Mouse (Mus musculus) activated CD4-positive, CD25-positive, alpha-beta regulatory T cell, adult 9 weeks (primary cell): Measurements from ENCODE around the gene Bad. TPM values are rescaled to one million over a fixed set of nuclear protein-coding genes. Genes with fewer than 3 reads are reported as not detected.

Experiments used
- polyA plus RNA-seq: library from polyadenylated mRNA; unstranded; fragments of 100-300 nt; shearing (Covaris generic); gene quantifications from one replicate; pipeline ENCODE4 v1.2.1, GENCODE M21; 2017

Gene Bad
- polyA plus RNA-seq, 1 experiment from 2014 or later = 43.0 TPM

Other genes starting within 250 kb of the Bad start
- gene Rps6ka4, start 101.2 kb upstream of the Bad start, polyA plus RNA-seq = 46.0 TPM
- 64.6 TPM for gene Ccdc88b, start 83.7 kb upstream of the Bad start, polyA plus RNA-seq
- 174 TPM for gene Trmt112, start 32.2 kb upstream of the Bad start, polyA plus RNA-seq
- gene Prdx5, start 31.8 kb upstream of the Bad start, polyA plus RNA-seq = 252 TPM
- 7.9 TPM for gene Esrra, start 20.0 kb upstream of the Bad start, polyA plus RNA-seq
- gene Catsperz, start 16.5 kb upstream of the Bad start, polyA plus RNA-seq = not detected
- not detected for gene Kcnk4, start 7.3 kb upstream of the Bad start, polyA plus RNA-seq
- 19.9 TPM for gene Gpr137, start 619 bp downstream of the Bad start, polyA plus RNA-seq
- 30.5 TPM for gene Ppp1r14b, start 33.1 kb downstream of the Bad start, polyA plus RNA-seq
- 14.8 TPM for gene Plcb3, start 34.6 kb downstream of the Bad start, polyA plus RNA-seq
- gene Fkbp2, start 38.6 kb downstream of the Bad start, polyA plus RNA-seq = 57.8 TPM
- gene Vegfb, start 45.8 kb downstream of the Bad start, polyA plus RNA-seq = 1.9 TPM
- gene Dnajc4, start 50.7 kb downstream of the Bad start, polyA plus RNA-seq = 44.5 TPM
- gene Nudt22, start 54.3 kb downstream of the Bad start, polyA plus RNA-seq = 32.2 TPM
- gene Trpt1, start 54.3 kb downstream of the Bad start, polyA plus RNA-seq = 5.9 TPM
- gene Fermt3, start 77.6 kb downstream of the Bad start, polyA plus RNA-seq = 435 TPM
- gene Stip1, start 98.1 kb downstream of the Bad start, polyA plus RNA-seq = 257 TPM
- 1.7 TPM for gene Macrod1, start 114.9 kb downstream of the Bad start, polyA plus RNA-seq
- 0.09 TPM for gene Flrt1, start 163.9 kb downstream of the Bad start, polyA plus RNA-seq